Mouse (Mus musculus) CD4-positive, CD25-positive, alpha-beta regulatory T cell, adult 9 weeks (primary cell): ENCODE data around the gene Cdip1. TPM values are rescaled to one million over a fixed set of nuclear protein-coding genes. Genes with fewer than 3 reads are reported as not detected.

Experiments used
- polyA plus RNA-seq: library from polyadenylated mRNA; unstranded; fragments of 100-300 nt; shearing (Covaris generic); gene quantifications from one replicate; pipeline ENCODE4 v1.2.1, GENCODE M21; 2017

The Cdip1 gene
- 60.6 TPM for polyA plus RNA-seq

DNA sequence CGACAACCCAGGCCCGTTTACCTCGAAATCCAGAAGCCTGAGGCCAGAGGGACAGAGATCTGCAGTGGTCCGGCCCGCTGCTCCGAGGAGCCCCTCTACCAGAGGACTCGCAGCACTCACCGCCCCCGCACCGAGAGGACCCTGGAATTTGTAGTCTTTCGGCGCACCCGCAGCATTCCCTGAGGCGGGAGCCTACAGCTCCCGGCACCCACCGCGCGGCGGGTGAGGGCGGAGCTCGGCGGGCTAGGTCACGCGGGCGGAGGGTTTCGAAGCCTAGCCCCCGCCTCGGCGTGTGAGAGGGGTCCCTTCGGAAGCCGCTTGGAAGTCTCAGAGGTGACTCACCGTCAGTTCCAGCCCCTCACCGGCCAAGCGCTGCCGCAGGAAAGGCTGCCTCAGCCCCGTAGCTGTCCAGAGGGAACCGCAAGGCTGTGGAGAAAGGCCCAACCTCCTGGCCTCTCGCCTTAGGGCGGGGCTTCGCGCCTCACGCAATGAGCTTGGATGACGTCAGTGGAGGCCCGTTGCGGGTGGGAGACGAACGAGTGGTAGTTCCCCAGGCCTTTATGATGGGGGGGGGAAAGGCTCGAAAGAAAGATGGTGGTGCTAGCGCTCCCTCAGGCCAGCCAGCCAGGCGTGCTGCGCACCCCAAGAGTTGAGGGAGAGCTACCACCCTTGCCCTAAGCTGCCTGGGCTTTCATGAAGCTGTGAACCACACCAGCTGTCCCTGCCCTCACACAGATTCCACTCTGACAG is at the start of gene Cdip1:
Cdip1 (minus strand) TSS at position 483 of the 750 bp plus-strand sequence.

DNA sequence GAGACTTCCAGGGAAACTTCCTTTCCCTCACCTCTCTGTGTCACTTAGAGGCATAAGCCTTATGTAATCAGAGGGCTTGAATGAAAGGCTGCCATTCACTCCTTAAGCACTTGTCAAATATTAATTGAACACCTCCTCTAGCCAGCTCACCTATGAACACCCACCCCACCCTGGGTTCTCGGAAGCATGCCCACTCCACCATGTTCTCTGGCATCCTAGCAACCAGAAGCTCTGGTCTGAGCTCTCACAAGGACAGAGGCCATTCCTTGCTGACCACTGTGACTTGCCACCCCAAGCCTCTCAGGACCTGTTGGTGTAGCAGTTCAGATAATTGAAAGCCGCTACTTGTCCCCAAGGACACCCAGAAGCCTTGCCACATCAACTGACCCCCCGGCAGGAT is 45.1 kb upstream of the Cdip1 start, which contains the start of gene 4930562C15Rik:
4930562C15Rik (plus strand) TSS at position 226 of the 400 bp plus-strand sequence.

DNA sequence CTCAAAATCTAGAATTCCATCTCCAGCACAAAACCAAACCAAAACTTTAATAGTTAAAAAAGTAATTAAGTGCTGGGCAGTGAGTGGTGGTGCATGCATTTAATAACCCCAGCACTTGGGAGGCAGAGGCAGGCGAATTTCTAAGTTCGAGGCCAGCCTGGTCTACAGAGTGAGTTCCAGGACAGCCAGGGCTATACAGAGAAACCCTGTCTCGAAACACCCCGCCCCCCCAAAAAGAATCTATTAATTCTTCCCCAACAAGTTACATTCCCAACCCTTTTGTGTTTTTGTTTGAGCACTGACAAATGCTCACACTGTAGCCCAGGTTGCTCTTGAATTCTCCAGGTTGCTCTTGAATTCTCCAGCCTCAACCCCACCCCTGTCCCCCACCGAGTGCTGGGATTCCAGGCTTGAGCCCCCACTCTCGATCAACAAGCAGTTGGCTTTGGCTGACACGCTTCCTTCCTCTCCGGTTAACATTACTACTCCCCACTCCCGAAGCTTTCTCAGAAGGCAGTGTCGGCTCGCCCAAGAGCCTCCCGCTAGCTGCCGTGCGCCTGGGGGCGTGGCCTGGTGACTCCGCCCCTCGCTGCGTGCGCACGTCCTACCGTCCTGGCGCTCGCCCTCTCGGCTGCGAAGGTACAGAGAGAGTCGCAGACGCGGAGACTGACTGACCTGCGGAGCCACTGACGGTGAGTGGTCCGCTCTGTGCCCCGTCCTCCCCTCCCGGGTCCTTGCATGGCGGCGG is 64.1 kb downstream of the Cdip1 start, which contains the start of gene Hmox2:
Hmox2 (plus strand) TSS at position 582 of the 748 bp plus-strand sequence.

DNA sequence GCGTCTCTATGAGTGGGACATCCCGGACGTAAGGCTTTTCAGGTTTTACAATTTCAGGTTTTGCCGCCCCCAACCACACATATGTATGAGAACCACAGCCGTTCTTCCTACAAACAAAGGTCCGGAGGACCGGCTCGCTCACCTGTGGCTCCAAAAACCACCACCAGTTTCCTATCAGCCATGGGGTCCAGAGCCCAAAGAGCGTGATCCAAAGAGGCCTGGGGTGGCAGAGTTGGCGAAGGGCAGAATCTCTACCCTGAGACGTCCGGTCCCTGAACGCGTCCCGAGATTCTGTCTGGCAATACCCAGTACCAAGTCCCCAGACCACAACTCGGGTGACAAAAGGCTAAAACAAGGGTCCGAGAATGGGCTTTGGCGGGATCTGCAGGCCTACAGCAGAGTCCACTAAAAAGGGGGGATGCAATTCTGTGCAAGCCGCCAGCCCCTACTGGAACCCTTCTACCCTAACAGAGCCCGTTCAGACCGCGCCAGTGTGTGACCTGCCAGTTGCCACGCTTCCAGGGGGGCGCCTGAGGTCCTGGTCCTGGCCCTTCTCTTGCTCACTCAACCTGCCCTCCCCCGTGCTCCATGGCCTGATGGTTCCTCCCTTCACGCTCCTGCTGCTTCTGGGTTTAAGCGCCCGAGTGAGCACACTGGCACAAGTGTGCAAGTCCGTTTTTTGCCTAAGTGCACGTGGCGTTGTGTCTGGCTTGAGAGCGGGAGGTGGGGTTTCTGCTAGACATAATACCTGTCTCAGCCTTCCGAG is 71.2 kb downstream of the Cdip1 start, which contains the start of gene Nmral1:
Nmral1 (minus strand) TSS at position 604 of the 766 bp plus-strand sequence.

Other genes with a start within 250 kb of the Cdip1 start
- 0.79 TPM for gene Srl, start 248.5 kb downstream of the Cdip1 start, polyA plus RNA-seq
- 3.1 TPM for gene Tfap4, start 230.4 kb downstream of the Cdip1 start, polyA plus RNA-seq
- 0.60 TPM for gene Glis2, start 195.6 kb downstream of the Cdip1 start, polyA plus RNA-seq
- gene Pam16, start 165.3 kb downstream of the Cdip1 start, polyA plus RNA-seq, result 20.0 TPM
- gene Vasn, start 150.4 kb downstream of the Cdip1 start, polyA plus RNA-seq, result 1.1 TPM
- 65.2 TPM for gene Dnaja3, start 150.3 kb downstream of the Cdip1 start, polyA plus RNA-seq
- gene Coro7, start 110.5 kb downstream of the Cdip1 start, polyA plus RNA-seq, result 172 TPM
- gene Nmral1, start 70.9 kb downstream of the Cdip1 start, polyA plus RNA-seq, result 11.9 TPM
- gene Hmox2, start 63.9 kb downstream of the Cdip1 start, polyA plus RNA-seq, result 105 TPM
- 0.60 TPM for gene 4930562C15Rik, start 45.1 kb upstream of the Cdip1 start, polyA plus RNA-seq
- 55.7 TPM for gene Ubald1, start 90.0 kb upstream of the Cdip1 start, polyA plus RNA-seq
- gene Mgrn1, start 96.0 kb upstream of the Cdip1 start, polyA plus RNA-seq, result 56.5 TPM
- gene Nudt16l1, start 148.5 kb upstream of the Cdip1 start, polyA plus RNA-seq, result 172 TPM
- 90.3 TPM for gene Anks3, start 173.9 kb upstream of the Cdip1 start, polyA plus RNA-seq
- not detected for gene Sept12, start 207.6 kb upstream of the Cdip1 start, polyA plus RNA-seq
- not detected for gene Smim22, start 217.0 kb upstream of the Cdip1 start, polyA plus RNA-seq
- gene Rogdi, start 223.3 kb upstream of the Cdip1 start, polyA plus RNA-seq, result 21.6 TPM